Mouse (Mus musculus) megakaryocyte, embryonic 14.5 days (primary cell): Measurements from ENCODE around the gene Teddm2.

Experiments used
- FLI1 ChIP-seq: IDR thresholded peaks from 2 replicates; pipeline ENCODE4 v1.6.1; 2012; ENCODE audit warnings: low read length, inconsistent platforms, mixed read lengths
- GATA1 ChIP-seq: IDR thresholded peaks from 3 replicates; pipeline ENCODE4 v1.6.1; 2012; ENCODE audit warnings: mixed read lengths, low read length, inconsistent platforms, borderline replicate concordance

GRCm38 (mm10) chr1:153842121-153842740, 57.8 kb downstream of the Teddm2 start:
- no peak for TF ChIP-seq GATA1
- no peak for TF ChIP-seq FLI1
